Mouse (Mus musculus): ENCODE results near the gene Psmc6. TPM values are rescaled to one million over a fixed set of nuclear protein-coding genes. Genes with fewer than 3 reads are reported as not detected.

The Psmc6 gene
- polyA plus RNA-seq, 1 experiment from 2014 or later: 184 TPM

GRCm38 (mm10) chr14:45316927-45317326 lies 12.7 kb upstream of the Psmc6 start:
- no peak overlapping the region for H3K27ac ChIP-seq (ENCODE audit: low read depth, low read length)
- peak overlapping the region; percentile 71 for H3K4me2 ChIP-seq (ENCODE audit: low read depth, low read length)
- peak overlapping the region; percentile 96 for H3K4me3 ChIP-seq (ENCODE audit: low read depth, low read length)
- no peak for ATAC-seq (ENCODE audit: low read depth)
- H3K4me1 ChIP-seq (ENCODE audit: control insufficient read depth, insufficient read depth, low read length): peaks cover 14% of the 10 kb centered on the region
- no peaks in the 10 kb centered on the region for H3K9me3 ChIP-seq (ENCODE audit: control insufficient read depth, low read length)
- peak overlapping the region; percentile 95; the same call in 1 of the 2 replicates for H3K9ac ChIP-seq (replicated peaks; ENCODE audit: low read depth, low read length)
- H3K27me3 ChIP-seq (ENCODE audit: control insufficient read depth, insufficient read depth, low read length): no peaks in the 10 kb centered on the region
- 81% methylated on average over 5 of the region's 5 CpGs for WGBS
- H3K36me3 ChIP-seq (ENCODE audit: control insufficient read depth, insufficient read depth, low read length): no peaks in the 10 kb centered on the region

- under 1% methylated on average over 30 of the region's 38 CpGs for WGBS
- no peaks in the 10 kb centered on the region for H3K36me3 ChIP-seq (ENCODE audit: control insufficient read depth, insufficient read depth, low read length)
- H3K9ac ChIP-seq (replicated peaks; ENCODE audit: low read depth, low read length): peak overlapping the region; percentile 95
- no peak; the same call in 1 of the 2 replicates for ATAC-seq (ENCODE audit: low read depth)
- no peaks in the 10 kb centered on the region for H3K27me3 ChIP-seq (ENCODE audit: control insufficient read depth, insufficient read depth, low read length)
- H3K4me2 ChIP-seq (ENCODE audit: low read depth, low read length): peak overlapping the region; percentile 71
- H3K27ac ChIP-seq (ENCODE audit: low read depth, low read length): peak overlapping the region; percentile 92
- H3K4me3 ChIP-seq (ENCODE audit: low read depth, low read length): peak overlapping the region; percentile 96
- H3K4me1 ChIP-seq (ENCODE audit: control insufficient read depth, insufficient read depth, low read length): peaks cover 14% of the 10 kb centered on the region
- H3K9me3 ChIP-seq (ENCODE audit: control insufficient read depth, low read length): no peaks in the 10 kb centered on the region
Measured at GRCm38 (mm10) chr14:45317921-45318411, 11.6 kb upstream of the Psmc6 start.

- peak; percentile 96 for ATAC-seq (ENCODE audit: low read depth)
- H3K4me2 ChIP-seq (ENCODE audit: low read depth, low read length): peak within 1 kb of the TSS; percentile 71
- peak within 1 kb of the TSS; percentile 95 for H3K9ac ChIP-seq (replicated peaks; ENCODE audit: low read depth, low read length)
- no peaks in the 10 kb centered on the region for H3K9me3 ChIP-seq (ENCODE audit: control insufficient read depth, low read length)
- peaks cover 14% of the 10 kb centered on the region for H3K4me1 ChIP-seq (ENCODE audit: control insufficient read depth, insufficient read depth, low read length)
- 3% methylated on average over 40 of the region's 74 CpGs for WGBS
- no peaks in the 10 kb centered on the region for H3K27me3 ChIP-seq (ENCODE audit: control insufficient read depth, insufficient read depth, low read length)
- peak within 1 kb of the TSS; percentile 92 for H3K27ac ChIP-seq (ENCODE audit: low read depth, low read length)
- H3K4me3 ChIP-seq (ENCODE audit: low read depth, low read length): peak within 1 kb of the TSS; percentile 96
- H3K36me3 ChIP-seq (ENCODE audit: control insufficient read depth, insufficient read depth, low read length): no peaks in the 10 kb centered on the region
Measured at GRCm38 (mm10) chr14:45318426-45319236, 11.0 kb upstream of the Psmc6 start, which contains the start of gene Ero1l. Gene Ero1l (minus strand): TSS chr14:45318771.

GRCm38 (mm10) chr14:45319237-45319610 lies 10.4 kb upstream of the Psmc6 start:
- no peaks in the 10 kb centered on the region for H3K9me3 ChIP-seq (ENCODE audit: control insufficient read depth, low read length)
- peak overlapping the region; percentile 71; the same call in 1 of the 2 replicates for H3K4me2 ChIP-seq (ENCODE audit: low read depth, low read length)
- 66% methylated on average over 3 of the region's 3 CpGs for WGBS
- no peak for ATAC-seq (ENCODE audit: low read depth)
- no peak overlapping the region; the same call in 1 of the 2 replicates for H3K27ac ChIP-seq (ENCODE audit: low read depth, low read length)
- peaks cover 14% of the 10 kb centered on the region for H3K4me1 ChIP-seq (ENCODE audit: control insufficient read depth, insufficient read depth, low read length)
- no peaks in the 10 kb centered on the region for H3K27me3 ChIP-seq (ENCODE audit: control insufficient read depth, insufficient read depth, low read length)
- no peaks in the 10 kb centered on the region for H3K36me3 ChIP-seq (ENCODE audit: control insufficient read depth, insufficient read depth, low read length)
- no peak overlapping the region for H3K4me3 ChIP-seq (ENCODE audit: low read depth, low read length)
- H3K9ac ChIP-seq (replicated peaks; ENCODE audit: low read depth, low read length): no peak overlapping the region

GRCm38 (mm10) chr14:45320111-45320510 lies 9.5 kb upstream of the Psmc6 start:
- H3K27me3 ChIP-seq (ENCODE audit: control insufficient read depth, insufficient read depth, low read length): no peaks in the 10 kb centered on the region
- H3K4me1 ChIP-seq (ENCODE audit: control insufficient read depth, insufficient read depth, low read length): peaks cover 14% of the 10 kb centered on the region
- no peak for ATAC-seq (ENCODE audit: low read depth)
- no peak overlapping the region for H3K4me3 ChIP-seq (ENCODE audit: low read depth, low read length)
- no peaks in the 10 kb centered on the region for H3K9me3 ChIP-seq (ENCODE audit: control insufficient read depth, low read length)
- H3K27ac ChIP-seq (ENCODE audit: low read depth, low read length): no peak overlapping the region
- no peak overlapping the region for H3K4me2 ChIP-seq (ENCODE audit: low read depth, low read length)
- no peak overlapping the region for H3K9ac ChIP-seq (replicated peaks; ENCODE audit: low read depth, low read length)
- H3K36me3 ChIP-seq (ENCODE audit: control insufficient read depth, insufficient read depth, low read length): no peaks in the 10 kb centered on the region
- 83% methylated on average over 4 of the region's 4 CpGs for WGBS

GRCm38 (mm10) chr14:45321067-45321466 lies 8.5 kb upstream of the Psmc6 start:
- no peaks in the 10 kb centered on the region for H3K27me3 ChIP-seq (ENCODE audit: control insufficient read depth, insufficient read depth, low read length)
- 69% methylated on average over 3 of the region's 3 CpGs for WGBS

GRCm38 (mm10) chr14:45321622-45322021 lies 8.0 kb upstream of the Psmc6 start:
- Histone ChIP-seq H3K4me2 (ENCODE audit: low read depth, low read length) (no peak overlapping the region), H3K4me1 (ENCODE audit: control insufficient read depth, insufficient read depth, low read length) (peaks cover 5% of the 10 kb centered on the region), H3K9ac (replicated peaks; ENCODE audit: low read depth, low read length) (no peak overlapping the region), H3K4me3 (ENCODE audit: low read depth, low read length) (no peak overlapping the region), H3K27ac (ENCODE audit: low read depth, low read length) (no peak overlapping the region), H3K36me3 (ENCODE audit: control insufficient read depth, insufficient read depth, low read length) (no peaks in the 10 kb centered on the region), H3K27me3 (ENCODE audit: control insufficient read depth, insufficient read depth, low read length) (no peaks in the 10 kb centered on the region), H3K9me3 (ENCODE audit: control insufficient read depth, low read length) (no peaks in the 10 kb centered on the region)
- ATAC-seq (ENCODE audit: low read depth): no peak
- WGBS: 85% methylated on average over 5 of the region's 5 CpGs

More at GRCm38 (mm10) chr14:45321067-45321466, 8.5 kb upstream of the Psmc6 start:
- H3K4me2 ChIP-seq (ENCODE audit: low read depth, low read length): no peak overlapping the region
- no peak overlapping the region for H3K27ac ChIP-seq (ENCODE audit: low read depth, low read length)
- H3K9me3 ChIP-seq (ENCODE audit: control insufficient read depth, low read length): no peaks in the 10 kb centered on the region
- no peak overlapping the region for H3K4me3 ChIP-seq (ENCODE audit: low read depth, low read length)
- ATAC-seq (ENCODE audit: low read depth): no peak
- H3K9ac ChIP-seq (replicated peaks; ENCODE audit: low read depth, low read length): no peak overlapping the region
- H3K4me1 ChIP-seq (ENCODE audit: control insufficient read depth, insufficient read depth, low read length): peaks cover 8% of the 10 kb centered on the region
- H3K36me3 ChIP-seq (ENCODE audit: control insufficient read depth, insufficient read depth, low read length): no peaks in the 10 kb centered on the region

GRCm38 (mm10) chr14:45322450-45322849 lies 7.1 kb upstream of the Psmc6 start:
- Histone ChIP-seq H3K36me3 (ENCODE audit: control insufficient read depth, insufficient read depth, low read length) (no peaks in the 10 kb centered on the region), H3K27ac (ENCODE audit: low read depth, low read length) (no peak overlapping the region), H3K4me2 (ENCODE audit: low read depth, low read length) (no peak overlapping the region), H3K9me3 (ENCODE audit: control insufficient read depth, low read length) (no peaks in the 10 kb centered on the region), H3K4me1 (ENCODE audit: control insufficient read depth, insufficient read depth, low read length) (no peaks in the 10 kb centered on the region), H3K9ac (replicated peaks; ENCODE audit: low read depth, low read length) (no peak overlapping the region), H3K4me3 (ENCODE audit: low read depth, low read length) (no peak overlapping the region), H3K27me3 (ENCODE audit: control insufficient read depth, insufficient read depth, low read length) (no peaks in the 10 kb centered on the region)
- 88% methylated on average over 2 of the region's 2 CpGs for WGBS
- ATAC-seq (ENCODE audit: low read depth): no peak

GRCm38 (mm10) chr14:45323320-45323719 lies 6.3 kb upstream of the Psmc6 start:
- Histone ChIP-seq H3K27ac (ENCODE audit: low read depth, low read length) (no peak overlapping the region), H3K27me3 (ENCODE audit: control insufficient read depth, insufficient read depth, low read length) (no peaks in the 10 kb centered on the region), H3K36me3 (ENCODE audit: control insufficient read depth, insufficient read depth, low read length) (no peaks in the 10 kb centered on the region), H3K4me1 (ENCODE audit: control insufficient read depth, insufficient read depth, low read length) (no peaks in the 10 kb centered on the region), H3K9me3 (ENCODE audit: control insufficient read depth, low read length) (no peaks in the 10 kb centered on the region), H3K9ac (replicated peaks; ENCODE audit: low read depth, low read length) (no peak overlapping the region), H3K4me2 (ENCODE audit: low read depth, low read length) (no peak overlapping the region), H3K4me3 (ENCODE audit: low read depth, low read length) (no peak overlapping the region)
- ATAC-seq (ENCODE audit: low read depth): no peak
- 90% methylated on average over 3 of the region's 3 CpGs for WGBS
